Mouse (Mus musculus) kidney, postnatal 36 days (tissue): ENCODE data around the gene Egfl8.

Experiments used
- DNase-seq, 2 experiments: peaks; one replicate each; pipeline ENCODE4 v3.0.0; 2021 to 2022; ENCODE audit warnings: mixed read lengths in 2 of 2

The Egfl8 gene

GRCm38 (mm10) chr17:34627093-34627942 lies 11.5 kb upstream of the Egfl8 start:
- DNase-seq = peak; percentile 94 to 95

GRCm38 (mm10) chr17:34626773-34627092 lies 11.0 kb upstream of the Egfl8 start:
- no peak for DNase-seq

GRCm38 (mm10) chr17:34626062-34626772 lies 10.4 kb upstream of the Egfl8 start:
- peak in 1 of 2 experiments; percentile 57 for DNase-seq

- DNase-seq = no peak
Measured at GRCm38 (mm10) chr17:34624981-34625380, 9.2 kb upstream of the Egfl8 start.

- no peak for DNase-seq
Measured at GRCm38 (mm10) chr17:34623161-34623560, 7.4 kb upstream of the Egfl8 start.

GRCm38 (mm10) chr17:34621006-34621405 lies 5.2 kb upstream of the Egfl8 start:
- no peak for DNase-seq

- peak; percentile 82 to 88 for DNase-seq
Measured at GRCm38 (mm10) chr17:34618999-34619398, 3.2 kb upstream of the Egfl8 start.

- DNase-seq = no peak
Measured at GRCm38 (mm10) chr17:34613830-34614229, 1.9 kb downstream of the Egfl8 start.

- DNase-seq = no peak
Measured at GRCm38 (mm10) chr17:34613054-34613645, 2.6 kb downstream of the Egfl8 start.

GRCm38 (mm10) chr17:34611050-34611449 lies 4.7 kb downstream of the Egfl8 start:
- DNase-seq = no peak

GRCm38 (mm10) chr17:34607997-34608396 lies 7.8 kb downstream of the Egfl8 start:
- DNase-seq = peak in 1 of 2 experiments; percentile 47

GRCm38 (mm10) chr17:34606186-34607039 lies 9.4 kb downstream of the Egfl8 start:
- no peak for DNase-seq

GRCm38 (mm10) chr17:34605609-34606008 lies 10.2 kb downstream of the Egfl8 start:
- DNase-seq = peak; percentile 98 to 99

- peak; percentile 83 to 90 for DNase-seq
Measured at GRCm38 (mm10) chr17:34604511-34605237, 11.1 kb downstream of the Egfl8 start.

- peak; percentile 98 to 100 for DNase-seq
Measured at GRCm38 (mm10) chr17:34604061-34604508, 11.7 kb downstream of the Egfl8 start, which contains the start of gene Agpat1. Gene Agpat1 (plus strand): TSS chr17:34604262.

- DNase-seq = peak; percentile 99 to 100
Measured at GRCm38 (mm10) chr17:34603375-34604060, 12.3 kb downstream of the Egfl8 start, which contains the start of gene Rnf5. Gene Rnf5 (minus strand): TSS chr17:34603690.

- no peak for DNase-seq
Measured at GRCm38 (mm10) chr17:34601796-34602195, 14.0 kb downstream of the Egfl8 start.

- no peak for DNase-seq
Measured at GRCm38 (mm10) chr17:34599891-34600290, 15.9 kb downstream of the Egfl8 start.

- DNase-seq = no peak
Measured at GRCm38 (mm10) chr17:34597566-34598095, 18.1 kb downstream of the Egfl8 start, which contains the start of gene Ager. Gene Ager (plus strand): TSS chr17:34597862.

GRCm38 (mm10) chr17:34596098-34596497 lies 19.7 kb downstream of the Egfl8 start:
- no peak for DNase-seq
